24 mouse cellular contexts compared by ENCODE assay signal in genomic region chr2:31327186-31327585, GRCm38 (mm10). TPM values are rescaled to one million over a fixed set of nuclear protein-coding genes. Genes with fewer than 3 reads are reported as not detected.
DNase-seq lines count a peak whose midpoint lies in the region; ATAC-seq lines count a peak whose summit lies in the region.
"Had no signal": no experiment of that assay in that cellular context is flagged by ENCODE, and none has a peak within 500 bp of the region (broad histone marks: within the 10 kb centered on the region; RNA-seq: fewer than 3 reads in every experiment).

No protein-coding gene starts in this region.

- H3K36me3 ChIP-seq in midbrain, embryonic 11.5 days (ENCODE audit: control insufficient read depth, insufficient read depth, low read length): no peaks in the 10 kb centered on the region
- no peaks in the 10 kb centered on the region for H3K36me3 ChIP-seq in midbrain, embryonic 15.5 days (replicated peaks)
- H3K36me3 ChIP-seq in embryonic facial prominence, embryonic 10.5 days (replicated peaks): no peaks in the 10 kb centered on the region
- H3K36me3 ChIP-seq in kidney, embryonic 15.5 days: no peaks in the 10 kb centered on the region
- H3K36me3 ChIP-seq: embryonic facial prominence, embryonic 15.5 days; forebrain, embryonic 10.5 days; heart, embryonic 15.5 days; hindbrain, embryonic 13.5 days had no signal

- H3K9me3 ChIP-seq in midbrain, embryonic 11.5 days (ENCODE audit: control insufficient read depth, low read length): no peaks in the 10 kb centered on the region
- H3K9me3 ChIP-seq in midbrain, embryonic 15.5 days: no peaks in the 10 kb centered on the region
- no peaks in the 10 kb centered on the region for H3K9me3 ChIP-seq in embryonic facial prominence, embryonic 10.5 days
- no peaks in the 10 kb centered on the region for H3K9me3 ChIP-seq in kidney, embryonic 15.5 days (replicated peaks)
- H3K9me3 ChIP-seq: embryonic facial prominence, embryonic 15.5 days; forebrain, embryonic 10.5 days; heart, embryonic 15.5 days; hindbrain, embryonic 13.5 days had no signal

- peaks cover 2% of the 10 kb centered on the region; the same call in 1 of the 2 replicates for H3K27me3 ChIP-seq in midbrain, embryonic 11.5 days (ENCODE audit: control insufficient read depth, insufficient read depth, low read length)
- H3K27me3 ChIP-seq in midbrain, embryonic 15.5 days (replicated peaks): no peaks in the 10 kb centered on the region
- H3K27me3 ChIP-seq in embryonic facial prominence, embryonic 10.5 days (replicated peaks; ENCODE audit: low read depth, poor library complexity, severe bottlenecking): no peaks in the 10 kb centered on the region
- no peaks in the 10 kb centered on the region for H3K27me3 ChIP-seq in kidney, embryonic 15.5 days
- H3K27me3 ChIP-seq: embryonic facial prominence, embryonic 15.5 days had no signal

- no peak overlapping the region for H3K4me3 ChIP-seq in midbrain, embryonic 11.5 days (ENCODE audit: low read depth, low read length)
- no peak overlapping the region for H3K4me3 ChIP-seq in midbrain, embryonic 15.5 days
- H3K4me3 ChIP-seq in embryonic facial prominence, embryonic 10.5 days: no peak overlapping the region
- no peak overlapping the region for H3K4me3 ChIP-seq in kidney, embryonic 15.5 days (replicated peaks)
- H3K4me3 ChIP-seq: embryonic facial prominence, embryonic 15.5 days; erythroblast, embryonic 14.5 days; forebrain, embryonic 10.5 days; heart, embryonic 15.5 days; hindbrain, embryonic 13.5 days had no signal

- no peak overlapping the region for H3K9ac ChIP-seq in midbrain, embryonic 11.5 days (ENCODE audit: low read length)
- no peak overlapping the region for H3K9ac ChIP-seq in midbrain, embryonic 15.5 days
- no peak overlapping the region for H3K9ac ChIP-seq in kidney, embryonic 15.5 days
- H3K9ac ChIP-seq: embryonic facial prominence, embryonic 15.5 days; heart, embryonic 15.5 days; hindbrain, embryonic 13.5 days had no signal

- no peak overlapping the region for H3K27ac ChIP-seq in midbrain, embryonic 11.5 days (ENCODE audit: low read depth, low read length)
- no peak overlapping the region for H3K27ac ChIP-seq in midbrain, embryonic 15.5 days
- H3K27ac ChIP-seq in embryonic facial prominence, embryonic 10.5 days (replicated peaks): no peak overlapping the region
- no peak overlapping the region for H3K27ac ChIP-seq in kidney, embryonic 15.5 days
- H3K27ac ChIP-seq: embryonic facial prominence, embryonic 15.5 days; forebrain, embryonic 10.5 days; heart, embryonic 15.5 days; hindbrain, embryonic 13.5 days had no signal

- DNase-seq in embryo, embryonic 10.5 days (ENCODE audit: low spot score): peak; percentile 36
- DNase-seq in embryo, embryonic 11 days: no peak
- peak; percentile 84 for DNase-seq in midbrain, embryonic 11.5 days (ENCODE audit: low spot score, missing footprints)
- DNase-seq in embryonic facial prominence, embryonic 10.5 days (ENCODE audit: low spot score): peak; percentile 29
- DNase-seq in induced T-regulatory cell, adult 2 months (ENCODE audit: low read depth): peak; percentile 9
- DNase-seq in lung, postnatal 14 days: no peak
- DNase-seq: adrenal gland, postnatal 14 days; cerebellum, adult 11-12 months; cerebellum, adult 9-10 months; cerebellum, postnatal 25 days; heart, adult 18-20 months; heart, postnatal 14 days had no signal

- 34% methylated on average over 10 of the region's 10 CpGs for WGBS in midbrain, embryonic 11.5 days
- 25% methylated on average over 10 of the region's 10 CpGs for WGBS in midbrain, embryonic 15.5 days
- WGBS in embryonic facial prominence, embryonic 10.5 days: 55% methylated on average over 10 of the region's 10 CpGs
- 63% methylated on average over 10 of the region's 10 CpGs for WGBS in kidney, embryonic 15.5 days

- ATAC-seq in midbrain, embryonic 11.5 days (ENCODE audit: low FRiP score): no peak
- ATAC-seq in midbrain, embryonic 15.5 days (replicated peaks): no peak
- ATAC-seq in kidney, embryonic 15.5 days (replicated peaks; ENCODE audit: low FRiP score): no peak
- ATAC-seq: activated CD4-positive, CD25-positive, alpha-beta regulatory T cell, adult 4 months; forebrain, embryonic 14.5 days; inflammation-experienced regulatory T-cells, adult 6 months; Patski had no signal

- H3K4me2 ChIP-seq in midbrain, embryonic 11.5 days: no peak overlapping the region
- H3K4me2 ChIP-seq in midbrain, embryonic 15.5 days: no peak overlapping the region
- no peak overlapping the region for H3K4me2 ChIP-seq in kidney, embryonic 15.5 days
- H3K4me2 ChIP-seq: embryonic facial prominence, embryonic 15.5 days; heart, embryonic 11.5 days; heart, embryonic 15.5 days; hindbrain, embryonic 13.5 days had no signal

- H3K4me1 ChIP-seq in midbrain, embryonic 11.5 days (ENCODE audit: control insufficient read depth, insufficient read depth, low read length): no peaks in the 10 kb centered on the region
- no peaks in the 10 kb centered on the region for H3K4me1 ChIP-seq in midbrain, embryonic 15.5 days
- peaks cover 16% of the 10 kb centered on the region for H3K4me1 ChIP-seq in embryonic facial prominence, embryonic 10.5 days
- no peaks in the 10 kb centered on the region for H3K4me1 ChIP-seq in kidney, embryonic 15.5 days
- H3K4me1 ChIP-seq: hindbrain, embryonic 13.5 days had no signal

RNA-seq across cellular contexts. Expression of gene Hmcn2, which starts 13.0 kb away (rescaled TPM):
- 0.10 TPM in 1 of 2 replicates, not detected in the other for polyA plus RNA-seq in midbrain, embryonic 11.5 days (2014; fragmentation: Nextera tagmentation; extraction: Ambion mirVana)
- 0.18 and 0.32 TPM in 2 replicates for polyA plus RNA-seq in midbrain, embryonic 15.5 days (2015; fragmentation: Nextera tagmentation; extraction: Ambion mirVana)
- polyA plus RNA-seq in embryonic facial prominence, embryonic 10.5 days (2016; fragmentation: Nextera tagmentation; extraction: Ambion mirVana): 0.15 TPM in 1 of 2 replicates, not detected in the other
- 0.22 and 0.33 TPM in 2 replicates for polyA plus RNA-seq in kidney, embryonic 15.5 days (2015; fragmentation: Nextera tagmentation; extraction: Ambion mirVana)
- polyA plus RNA-seq: erythroblast, embryonic 14.5 days; forebrain, embryonic 10.5 days had no signal

Comparison
In these comparisons a context has a peak if more than half of its experiments do, and no peak if none do; other contexts are left out.
1. DNase-seq: peak in embryo, embryonic 10.5 days (single experiment), midbrain, embryonic 11.5 days (single experiment), embryonic facial prominence, embryonic 10.5 days (single experiment) and induced T-regulatory cell, adult 2 months (single experiment); none in embryo, embryonic 11 days (single experiment) and lung, postnatal 14 days (single experiment).